Mouse (Mus musculus) embryonic fibroblast, embryonic 13.5 days (primary cell): ENCODE results near the gene Carns1. TPM values are rescaled to one million over a fixed set of nuclear protein-coding genes. Genes with fewer than 3 reads are reported as not detected.

Experiments used
- H3K27ac ChIP-seq: 2 replicates; pipeline ENCODE4 v1.5.1; 2012; ENCODE audit warnings: low read length, control low read depth, inconsistent platforms; ENCODE audit not compliant: insufficient read depth
- H3K4me1 ChIP-seq: 2 replicates; pipeline ENCODE4 v1.6.1; 2011; ENCODE audit warnings: low read length; ENCODE audit not compliant: control insufficient read depth, insufficient read depth
- H3K4me3 ChIP-seq: 2 replicates; pipeline ENCODE4 v1.5.1; 2011; ENCODE audit warnings: mild to moderate bottlenecking, control low read depth, low read length; ENCODE audit not compliant: insufficient read depth
- CTCF ChIP-seq: IDR thresholded peaks from 2 replicates; pipeline ENCODE4 v1.5.1; 2011; ENCODE audit warnings: mild to moderate bottlenecking, control low read depth, low read length, moderate library complexity, borderline replicate concordance; ENCODE audit not compliant: insufficient read depth
- POLR2A ChIP-seq: IDR thresholded peaks from 2 replicates; pipeline ENCODE4 v1.6.1; 2011; ENCODE audit warnings: low read depth, mild to moderate bottlenecking, control low read depth, low read length, moderate library complexity
- polyA plus RNA-seq: library from polyadenylated mRNA; stranded (reverse); fragments of >200 nt; gene quantifications from 2 replicates; pipeline ENCODE4 v1.2.4, GENCODE M21; 2011; ENCODE audit warnings: low read depth; ENCODE audit not compliant: missing spikeins, insufficient read length

Carns1 gene
- polyA plus RNA-seq, 1 experiment = 4.4 TPM

DNA sequence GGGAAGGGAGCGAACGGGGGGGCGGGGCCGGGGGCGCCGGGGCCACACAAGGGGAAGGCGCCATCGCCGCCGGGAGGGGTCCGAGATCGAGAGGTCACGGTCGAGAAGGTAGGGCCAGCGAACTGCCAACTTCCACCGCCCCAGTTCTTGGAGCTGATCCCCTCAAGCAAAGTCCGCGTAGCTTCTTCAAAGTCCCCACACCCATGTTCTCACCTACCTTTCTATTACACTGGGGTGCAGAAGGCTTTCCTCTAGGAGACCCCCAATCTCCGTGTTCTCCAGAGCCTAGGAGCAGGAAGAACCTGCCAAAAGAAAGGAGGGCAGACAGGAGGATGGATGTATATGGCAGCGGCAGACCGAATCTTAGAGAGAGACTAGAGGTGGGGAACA is 40.2 kb upstream of the Carns1 start:
- Histone ChIP-seq H3K4me1 (peaks cover 26% of the 10 kb centered on the region), H3K27ac (0 out of 2 replicates have a peak overlapping the region, but pooled peaks have one; percentile 14), H3K4me3 (peak overlapping the region; percentile 71)
- TF ChIP-seq CTCF (no peak), POLR2A (no peak)

DNA sequence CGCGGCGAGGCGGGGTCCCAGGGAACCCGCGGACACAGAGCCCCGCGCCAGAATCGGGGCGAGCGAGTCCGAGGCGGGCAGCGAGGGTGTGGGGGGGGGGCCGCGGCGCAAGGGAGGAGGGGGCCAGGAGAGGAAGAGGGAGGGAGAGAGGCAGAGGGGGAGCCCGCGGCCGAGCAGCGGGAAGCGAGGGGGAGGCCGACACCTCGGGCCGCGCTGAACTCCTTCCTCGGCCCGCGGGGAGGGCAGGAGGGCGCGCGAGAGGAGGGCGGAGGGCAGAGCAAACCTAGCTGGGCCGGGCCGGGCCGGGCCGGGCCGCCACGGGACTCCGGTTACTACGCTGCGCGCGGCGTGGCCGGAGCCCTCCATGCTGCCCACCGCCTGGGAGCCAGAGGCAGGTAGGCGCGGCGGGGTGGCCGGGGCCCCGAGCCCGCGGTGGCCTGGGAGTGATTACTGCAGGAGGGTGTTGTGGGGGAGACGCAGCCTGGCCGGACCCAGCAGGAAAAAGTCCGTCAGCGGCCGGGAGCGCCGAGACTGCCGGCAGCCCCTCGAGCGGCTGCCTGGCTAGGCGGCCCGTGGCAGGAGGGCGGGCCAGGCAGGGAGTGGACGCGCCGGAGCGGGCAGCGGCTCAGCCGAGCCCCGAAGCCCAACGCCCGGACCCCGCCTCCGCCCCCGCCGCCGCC is 39.6 kb upstream of the Carns1 start:
- H3K4me3 ChIP-seq = peak overlapping the region; percentile 71
- TF ChIP-seq POLR2A (peak; percentile 54; the same call in 1 of the 2 replicates), CTCF (no peak)
- peaks cover 22% of the 10 kb centered on the region for H3K4me1 ChIP-seq
- peak overlapping the region; percentile 97 for H3K27ac ChIP-seq

DNA sequence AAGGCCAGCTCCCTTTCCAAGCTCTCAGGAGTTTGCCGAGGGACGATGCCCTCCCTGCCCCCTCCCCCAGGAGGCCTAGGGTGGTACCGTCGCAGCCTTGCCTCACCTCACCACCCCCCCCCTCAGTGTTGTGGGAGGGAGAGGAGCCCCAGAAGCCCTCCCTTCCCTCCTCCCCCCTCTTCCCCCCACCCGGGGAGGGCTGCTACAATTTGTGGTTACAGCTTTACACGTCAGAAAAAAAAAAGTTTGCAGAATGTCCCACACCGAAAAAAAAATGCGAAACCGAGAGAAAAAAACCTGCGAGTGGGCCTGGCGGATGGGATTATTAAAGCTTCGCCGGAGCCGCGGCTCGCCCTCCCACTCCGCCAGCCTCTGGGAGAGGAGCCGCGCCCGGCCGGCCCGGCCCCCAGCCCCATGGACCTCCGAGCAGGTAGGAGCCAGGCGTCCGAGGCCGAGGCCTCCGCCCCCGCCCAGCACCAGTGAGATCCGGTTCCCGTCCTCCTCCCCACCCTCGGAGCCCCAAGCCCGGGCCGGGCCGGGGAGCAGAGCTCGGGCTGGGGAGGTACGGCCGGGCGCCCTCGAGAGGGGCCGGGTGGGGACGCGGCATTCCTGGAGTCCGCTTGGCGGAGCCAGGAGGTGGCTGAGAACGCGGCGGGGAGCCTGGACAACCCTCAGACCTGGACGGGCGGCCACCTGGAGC is 38.9 kb upstream of the Carns1 start, which contains the start of the genes Clcf1 and AC109138.7:
Clcf1 (plus strand) TSS at position 168 of the 700 bp plus-strand sequence.
AC109138.7 (plus strand) TSS at position 287 of the 700 bp plus-strand sequence.
- Histone ChIP-seq H3K27ac (peak within 1 kb of the TSS; percentile 99), H3K4me3 (peak within 1 kb of the TSS; percentile 71), H3K4me1 (peaks cover 20% of the 10 kb centered on the region)
- no peak for TF ChIP-seq CTCF
- TF ChIP-seq POLR2A = no peak; the same call in 1 of the 2 replicates

DNA sequence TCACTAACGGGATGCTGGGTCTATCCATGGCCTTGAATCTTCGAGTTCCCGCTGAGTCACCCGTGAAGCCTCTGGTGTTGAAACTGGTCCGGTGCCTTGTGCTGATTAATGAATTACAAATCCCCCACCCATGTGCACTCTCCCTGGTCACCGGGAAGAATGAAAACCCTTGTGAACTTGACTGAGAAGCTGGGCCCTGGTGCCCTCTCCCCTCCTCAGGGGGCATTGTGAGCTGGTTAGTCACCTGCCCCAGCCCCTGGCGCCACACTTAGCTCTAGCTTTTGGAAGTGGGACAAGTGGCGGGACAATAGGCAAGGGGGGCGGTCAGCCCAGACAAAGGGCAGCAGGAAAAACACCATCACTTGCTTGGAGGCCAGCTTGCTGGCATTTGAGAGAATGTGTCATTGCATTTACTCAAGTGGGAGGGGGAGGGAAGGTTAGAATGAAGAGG is 38.3 kb upstream of the Carns1 start:
- peaks cover 20% of the 10 kb centered on the region for H3K4me1 ChIP-seq
- peak overlapping the region; percentile 71 for H3K4me3 ChIP-seq
- H3K27ac ChIP-seq = peak overlapping the region; percentile 99
- TF ChIP-seq POLR2A (0 out of 2 replicates have a peak, but pooled peaks have one; percentile 29), CTCF (no peak)

DNA sequence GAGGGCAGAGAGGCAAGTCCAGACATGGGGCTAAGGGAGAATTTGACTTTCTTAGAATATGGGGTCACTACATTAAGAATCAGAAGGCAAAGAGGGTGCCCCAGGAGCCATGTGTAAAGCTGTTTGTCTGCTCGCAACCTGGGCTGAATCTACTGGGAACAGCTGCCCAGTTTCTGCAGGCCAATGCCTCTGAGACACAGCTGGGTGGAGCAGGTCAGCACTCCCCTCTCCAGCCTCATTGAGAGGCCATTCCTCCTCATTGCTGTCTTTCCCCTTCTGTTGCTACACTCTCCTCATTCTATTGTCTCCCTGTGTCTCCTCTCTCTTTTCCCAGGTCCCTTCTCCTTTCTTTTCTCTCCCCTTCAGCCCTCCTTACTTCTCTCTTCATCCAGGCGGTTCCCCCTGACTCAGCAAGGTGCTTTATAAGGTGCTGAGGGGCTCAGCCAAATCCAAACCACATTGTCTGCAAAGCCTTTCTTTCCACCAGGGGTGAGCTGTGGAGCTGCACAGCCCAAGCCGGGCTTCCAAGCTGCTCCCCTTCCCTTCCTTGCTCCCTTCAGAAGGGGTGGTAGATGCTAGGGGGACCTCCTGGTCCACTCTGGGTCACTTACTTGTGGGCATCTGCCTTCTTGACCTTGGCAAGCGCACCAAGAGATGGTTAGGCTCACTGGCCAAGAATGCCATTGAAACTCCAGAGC is 36.8 kb upstream of the Carns1 start:
- no peak overlapping the region for H3K4me3 ChIP-seq
- H3K4me1 ChIP-seq = peaks cover 15% of the 10 kb centered on the region
- H3K27ac ChIP-seq = no peak overlapping the region; the same call in 1 of the 2 replicates
- TF ChIP-seq CTCF (no peak), POLR2A (no peak)

DNA sequence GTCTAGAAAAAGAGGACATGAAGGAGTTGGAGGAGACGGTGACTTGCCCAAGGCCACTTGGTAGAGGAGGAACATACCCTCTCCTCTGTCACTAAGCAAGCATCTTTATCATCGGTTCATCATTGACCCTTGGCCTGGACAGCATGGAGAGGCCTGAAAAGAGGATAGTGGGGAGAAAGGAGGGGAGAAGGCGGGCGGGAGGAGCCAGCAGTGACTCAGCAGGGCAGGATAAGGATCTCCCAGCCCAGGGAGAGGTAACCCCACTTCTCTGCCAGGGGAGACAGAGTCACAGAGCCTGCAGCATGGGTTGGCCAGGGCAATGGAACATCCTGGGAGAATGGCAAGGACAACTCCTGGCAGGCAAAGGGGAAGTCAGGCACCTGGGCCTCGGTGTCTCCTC is 33.3 kb upstream of the Carns1 start:
- H3K4me3 ChIP-seq = no peak overlapping the region
- no peak overlapping the region for H3K27ac ChIP-seq
- TF ChIP-seq CTCF (no peak), POLR2A (no peak)
- H3K4me1 ChIP-seq = peaks cover 6% of the 10 kb centered on the region

DNA sequence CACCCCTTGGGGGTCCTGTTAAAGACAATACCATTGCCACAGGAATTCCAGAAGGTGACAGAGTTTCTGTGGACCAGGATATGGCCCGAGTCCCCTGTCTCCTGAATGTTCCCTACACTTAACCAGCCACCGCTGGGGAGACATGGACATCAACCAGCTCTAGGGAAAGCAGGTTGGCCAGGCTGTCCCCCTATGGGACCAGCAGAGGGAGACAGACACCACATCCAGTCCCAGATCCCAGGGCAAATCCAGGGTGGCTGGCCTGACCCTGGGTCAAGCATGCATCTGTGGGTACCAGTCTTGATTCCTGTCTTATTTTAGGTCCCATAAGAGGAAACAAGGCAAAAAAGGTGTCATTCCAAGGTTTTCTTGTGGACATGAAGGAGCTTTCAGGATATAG is 31.7 kb upstream of the Carns1 start:
- peak; percentile 95 for TF ChIP-seq CTCF
- TF ChIP-seq POLR2A = no peak
- H3K27ac ChIP-seq = no peak overlapping the region
- no peak overlapping the region for H3K4me3 ChIP-seq
- H3K4me1 ChIP-seq = no peaks in the 10 kb centered on the region; the same call in 1 of the 2 replicates

DNA sequence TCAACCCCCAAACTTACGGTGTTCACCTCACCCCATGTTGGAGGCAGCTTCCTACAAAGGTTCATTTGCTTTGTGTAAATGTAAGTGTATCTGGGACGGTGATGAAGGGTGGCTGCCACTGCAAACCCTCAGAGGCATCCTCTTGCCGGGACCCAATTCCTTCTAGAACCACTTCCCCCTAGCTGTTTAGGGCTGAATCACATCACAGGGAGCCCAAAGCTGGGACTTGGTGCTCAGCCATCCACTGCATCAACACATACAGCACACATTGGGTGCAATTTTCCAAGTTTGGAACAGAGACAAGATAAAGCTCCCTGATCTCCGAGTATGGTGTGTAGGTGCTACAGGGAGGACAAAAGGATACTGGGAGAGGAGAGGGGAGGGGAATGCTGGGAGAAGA is 29.6 kb upstream of the Carns1 start:
- Histone ChIP-seq H3K4me3 (no peak overlapping the region), H3K27ac (no peak overlapping the region), H3K4me1 (peaks cover 5% of the 10 kb centered on the region; the same call in 1 of the 2 replicates)
- TF ChIP-seq POLR2A = no peak
- no peak for TF ChIP-seq CTCF

DNA sequence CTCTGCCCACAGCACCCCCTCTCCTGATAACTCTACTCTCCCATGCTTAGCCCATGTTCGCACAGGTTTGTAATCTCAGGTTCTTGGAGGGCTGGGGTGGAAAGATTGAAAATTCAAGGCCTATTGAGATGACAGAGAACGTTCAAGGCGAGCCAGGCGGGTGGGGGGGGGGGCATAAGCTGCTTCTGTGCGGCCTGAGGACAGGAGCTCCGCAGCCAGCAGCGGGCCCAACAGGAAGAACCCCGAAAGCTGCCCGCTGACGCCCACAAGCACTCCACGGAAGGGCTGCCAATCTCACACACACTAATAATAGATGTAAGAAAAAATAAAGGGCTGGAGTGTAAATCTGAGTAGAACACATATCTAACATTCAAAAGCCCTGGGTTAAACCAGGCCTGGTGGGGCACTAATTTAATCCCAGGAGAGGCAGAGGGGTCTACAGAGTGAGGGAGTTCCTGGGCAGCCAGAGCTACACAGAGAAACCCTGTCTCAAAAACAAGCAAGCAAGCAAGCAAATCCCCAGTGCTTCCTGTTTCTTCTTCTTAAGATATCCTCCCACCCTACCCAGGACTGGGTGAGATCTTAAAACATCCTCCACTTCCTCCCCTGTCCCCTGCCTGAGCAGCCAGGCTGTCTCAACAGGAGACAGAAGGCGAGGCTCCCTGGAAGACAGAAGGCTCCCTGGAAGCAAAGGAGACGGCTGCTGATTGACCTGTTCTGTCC is 28.5 kb upstream of the Carns1 start:
- H3K27ac ChIP-seq = no peak overlapping the region
- peaks cover 5% of the 10 kb centered on the region; the same call in 1 of the 2 replicates for H3K4me1 ChIP-seq
- no peak overlapping the region for H3K4me3 ChIP-seq
- TF ChIP-seq CTCF = no peak
- TF ChIP-seq POLR2A = no peak
